Mouse (Mus musculus) hindbrain, embryonic 15.5 days (tissue): ENCODE results near the gene Tmod4. TPM values are rescaled to one million over a fixed set of nuclear protein-coding genes. Genes with fewer than 3 reads are reported as not detected.
"Not testable (repeated sequence)": the region's sequence is repeated elsewhere in the genome, so short reads cannot be mapped to it uniquely, and the experiment has no call there.

Experiments
- ATAC-seq: fragments of 200-750 bp; cut with Nextera tagmentation; 2 replicates; pipeline ENCODE4 v1.8.0; 2017; ENCODE audit warnings: low read depth, moderate number of reproducible peaks, moderate TSS enrichment; ENCODE audit not compliant: low FRiP score
- H3K27ac ChIP-seq: fragments of 300-500 bp; sonication (generic); replicated peaks from 2 replicates; pipeline ENCODE4 v1.5.1; 2015; ENCODE audit warnings: mild to moderate bottlenecking, inconsistent platforms
- H3K27me3 ChIP-seq: fragments of 300-500 bp; sonication (generic); 2 replicates; pipeline ENCODE4 v1.6.1; 2015; ENCODE audit warnings: control low read depth, inconsistent platforms
- H3K36me3 ChIP-seq: fragments of 300-500 bp; sonication (generic); 2 replicates; pipeline ENCODE4 v1.6.1; 2015; ENCODE audit warnings: control low read depth, inconsistent platforms
- H3K4me1 ChIP-seq: fragments of 300-500 bp; sonication (generic); replicated peaks from 2 replicates; pipeline ENCODE4 v1.6.1; 2015; ENCODE audit warnings: control low read depth, inconsistent platforms
- H3K4me2 ChIP-seq: fragments of 300-500 bp; sonication (generic); 2 replicates; pipeline ENCODE4 v1.6.1; 2015; ENCODE audit warnings: moderate library complexity, mild to moderate bottlenecking, inconsistent platforms
- H3K4me3 ChIP-seq: fragments of 300-500 bp; sonication (generic); 2 replicates; pipeline ENCODE4 v1.5.1; 2015; ENCODE audit warnings: mild to moderate bottlenecking, inconsistent platforms
- H3K9ac ChIP-seq: fragments of 300-500 bp; sonication (generic); 2 replicates; pipeline ENCODE4 v1.6.1; 2015; ENCODE audit warnings: inconsistent platforms
- H3K9me3 ChIP-seq: fragments of 300-500 bp; sonication (generic); 2 replicates; pipeline ENCODE4 v1.6.1; 2016; ENCODE audit warnings: control low read depth, inconsistent platforms
- WGBS: fragments of 180-500 bp; shearing (Covaris S2); methylation state at CpG from one replicate; pipeline ENCODE4 v1.1.7; 2015; 5-methylcytosine and 5-hydroxymethylcytosine counted together
- polyA plus RNA-seq: library from polyadenylated mRNA; unstranded; fragments of >200 nt; fragmentation: Nextera tagmentation; extraction: Ambion mirVana; gene quantifications from 2 replicates; pipeline ENCODE4 v1.2.1, GENCODE M21; 2015

The Tmod4 gene
- 1.7 and 1.8 TPM in 2 replicates for polyA plus RNA-seq

- Histone ChIP-seq H3K9ac (no peak within 1 kb of the TSS), H3K4me3 (no peak within 1 kb of the TSS), H3K36me3 (peaks cover 36% of the 10 kb centered on the region), H3K9me3 (no peaks in the 10 kb centered on the region), H3K27ac (0 out of 2 replicates have a peak within 1 kb of the TSS, but pooled peaks have one; percentile 10), H3K4me2 (no peak within 1 kb of the TSS), H3K27me3 (no peaks in the 10 kb centered on the region), H3K4me1 (peaks cover 10% of the 10 kb centered on the region; the same call in 1 of the 2 replicates)
- ATAC-seq = no peak
- 61% methylated on average over 6 of the region's 6 CpGs for WGBS
Observed at GRCm38 (mm10) chr3:95124246-95124645, at the start of gene Tmod4. Tmod4 (plus strand) TSS chr3:95124476.

GRCm38 (mm10) chr3:95088071-95088470 is 36.2 kb upstream of the Tmod4 start:
- H3K4me3 ChIP-seq = no peak overlapping the region
- H3K4me2 ChIP-seq = no peak overlapping the region
- no peak overlapping the region for H3K27ac ChIP-seq
- H3K27me3 ChIP-seq = no peaks in the 10 kb centered on the region
- 91% methylated on average over 1 of the region's 1 CpGs for WGBS
- no peaks in the 10 kb centered on the region for H3K9me3 ChIP-seq
- H3K36me3 ChIP-seq = 0 out of 2 replicates have a peak, but pooled peaks cover 4% of the 10 kb centered on the region
- H3K9ac ChIP-seq = no peak overlapping the region
- H3K4me1 ChIP-seq = no peaks in the 10 kb centered on the region
- no peak for ATAC-seq

- no peak overlapping the region for H3K4me3 ChIP-seq
- H3K36me3 ChIP-seq = peaks cover 6% of the 10 kb centered on the region
- WGBS = 49% methylated on average over 2 of the region's 2 CpGs
- H3K27ac ChIP-seq = no peak overlapping the region
- H3K4me1 ChIP-seq = peaks cover 26% of the 10 kb centered on the region
- no peaks in the 10 kb centered on the region for H3K9me3 ChIP-seq
- no peak overlapping the region for H3K4me2 ChIP-seq
- ATAC-seq = no peak
- H3K9ac ChIP-seq = no peak overlapping the region
- no peaks in the 10 kb centered on the region for H3K27me3 ChIP-seq
Observed at GRCm38 (mm10) chr3:95100854-95101253, 23.4 kb upstream of the Tmod4 start.

DNA sequence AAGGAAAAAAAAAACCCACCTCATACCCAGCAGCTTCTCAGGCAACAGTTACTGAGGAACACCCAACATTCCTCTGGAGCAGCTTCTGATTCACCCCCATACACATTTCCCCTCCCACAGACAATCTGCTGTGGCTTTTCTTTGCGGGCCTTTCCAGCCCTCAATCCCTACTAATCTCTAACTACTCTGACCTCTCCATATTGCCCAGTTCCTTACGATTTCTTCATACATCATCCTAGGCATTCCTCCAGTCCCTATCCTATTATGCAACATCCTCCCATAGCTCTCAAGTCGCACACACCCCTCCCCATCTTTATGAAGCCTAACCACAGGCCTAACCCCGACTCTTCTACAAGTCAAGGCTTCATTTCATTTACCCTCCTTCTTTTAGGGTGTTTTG is 19.2 kb upstream of the Tmod4 start:
- Histone ChIP-seq H3K27me3 (no peaks in the 10 kb centered on the region), H3K9ac (peak overlapping the region; percentile 93; the same call in 1 of the 2 replicates)

DNA sequence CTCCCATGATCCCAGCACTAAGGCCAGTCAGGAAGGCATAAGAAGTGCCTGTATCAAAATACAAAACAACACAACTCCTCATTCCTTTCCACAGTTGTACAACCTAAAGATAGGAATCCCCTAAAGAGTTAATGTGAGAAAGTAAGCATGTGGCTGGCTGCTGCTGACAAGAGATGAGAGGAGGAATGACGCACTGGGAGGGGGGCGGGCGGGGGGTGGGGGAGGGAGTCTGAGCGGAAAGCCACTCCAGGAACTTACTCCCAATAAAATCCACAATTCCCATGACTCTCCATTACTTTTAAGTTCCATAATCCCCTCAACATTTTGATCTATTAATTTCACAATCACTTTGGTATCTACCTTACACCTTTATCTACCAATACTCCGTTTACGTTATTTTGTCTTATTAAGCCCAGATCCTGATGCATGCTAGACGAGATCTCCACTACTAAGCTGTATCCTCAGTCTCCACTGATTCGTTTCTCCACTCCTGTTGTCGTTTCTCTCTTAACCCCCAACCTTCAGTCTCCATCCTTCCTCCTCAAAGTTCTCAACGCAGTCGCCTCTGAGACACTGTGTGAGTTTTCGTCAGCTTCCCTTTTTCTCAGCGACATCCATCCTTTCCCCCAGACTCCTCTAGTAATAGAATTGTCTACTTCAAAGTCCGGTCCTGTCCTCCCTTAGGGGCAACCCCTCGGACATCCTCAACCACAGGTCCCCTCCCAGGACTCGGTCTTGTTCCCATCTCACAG is 18.5 kb upstream of the Tmod4 start:
- Histone ChIP-seq H3K4me2 (peak overlapping the region; percentile 78), H3K4me3 (peak overlapping the region; percentile 92), H3K27me3 (no peaks in the 10 kb centered on the region), H3K9ac (peak overlapping the region; percentile 93), H3K36me3 (no peaks in the 10 kb centered on the region), H3K4me1 (peaks cover 26% of the 10 kb centered on the region), H3K9me3 (no peaks in the 10 kb centered on the region), H3K27ac (peak overlapping the region; percentile 88)
- 1% methylated on average over 16 of the region's 16 CpGs for WGBS
- no peak for ATAC-seq

More for the DNA sequence above, 19.2 kb upstream of the Tmod4 start:
- WGBS = 72% methylated on average over 4 of the region's 4 CpGs
- Histone ChIP-seq H3K9me3 (no peaks in the 10 kb centered on the region), H3K4me2 (peak overlapping the region; percentile 78), H3K27ac (no peak overlapping the region), H3K36me3 (no peaks in the 10 kb centered on the region), H3K4me1 (peaks cover 26% of the 10 kb centered on the region), H3K4me3 (peak overlapping the region; percentile 92)
- no peak for ATAC-seq

- H3K9ac ChIP-seq = peak within 1 kb of the TSS; percentile 93
- no peaks in the 10 kb centered on the region for H3K36me3 ChIP-seq
- H3K9me3 ChIP-seq = no peaks in the 10 kb centered on the region
- H3K4me2 ChIP-seq = peak within 1 kb of the TSS; percentile 78
- WGBS = under 1% methylated on average over 51 of the region's 51 CpGs
- peak; percentile 93 for ATAC-seq
- H3K4me1 ChIP-seq = peaks cover 22% of the 10 kb centered on the region
- H3K27ac ChIP-seq = peak within 1 kb of the TSS; percentile 88
- H3K27me3 ChIP-seq = no peaks in the 10 kb centered on the region
- peak within 1 kb of the TSS; percentile 92 for H3K4me3 ChIP-seq
Observed at GRCm38 (mm10) chr3:95106338-95107117, 17.7 kb upstream of the Tmod4 start, which contains the start of gene Pip5k1a. Pip5k1a (minus strand) TSS chr3:95106930.

GRCm38 (mm10) chr3:95107308-95107707 is 17.0 kb upstream of the Tmod4 start:
- H3K36me3 ChIP-seq, H3K27me3 ChIP-seq, ATAC-seq, H3K9me3 ChIP-seq: not testable (repeated sequence)
- Histone ChIP-seq H3K4me1 (peaks cover 20% of the 10 kb centered on the region), H3K27ac (peak overlapping the region; percentile 67; the same call in 1 of the 2 replicates), H3K9ac (0 out of 2 replicates have a peak overlapping the region, but pooled peaks have one; percentile 21), H3K4me3 (peak overlapping the region; percentile 92), H3K4me2 (peak overlapping the region; percentile 60)

- peaks cover 23% of the 10 kb centered on the region for H3K4me1 ChIP-seq
- H3K9ac ChIP-seq = no peak overlapping the region
- no peak overlapping the region for H3K4me3 ChIP-seq
- ATAC-seq = no peak
- no peaks in the 10 kb centered on the region for H3K36me3 ChIP-seq
- no peak overlapping the region for H3K4me2 ChIP-seq
- no peaks in the 10 kb centered on the region for H3K27me3 ChIP-seq
- H3K27ac ChIP-seq = no peak overlapping the region
- H3K9me3 ChIP-seq = no peaks in the 10 kb centered on the region
- WGBS = 73% methylated on average over 2 of the region's 2 CpGs
Observed at GRCm38 (mm10) chr3:95107898-95108297, 16.4 kb upstream of the Tmod4 start.

DNA sequence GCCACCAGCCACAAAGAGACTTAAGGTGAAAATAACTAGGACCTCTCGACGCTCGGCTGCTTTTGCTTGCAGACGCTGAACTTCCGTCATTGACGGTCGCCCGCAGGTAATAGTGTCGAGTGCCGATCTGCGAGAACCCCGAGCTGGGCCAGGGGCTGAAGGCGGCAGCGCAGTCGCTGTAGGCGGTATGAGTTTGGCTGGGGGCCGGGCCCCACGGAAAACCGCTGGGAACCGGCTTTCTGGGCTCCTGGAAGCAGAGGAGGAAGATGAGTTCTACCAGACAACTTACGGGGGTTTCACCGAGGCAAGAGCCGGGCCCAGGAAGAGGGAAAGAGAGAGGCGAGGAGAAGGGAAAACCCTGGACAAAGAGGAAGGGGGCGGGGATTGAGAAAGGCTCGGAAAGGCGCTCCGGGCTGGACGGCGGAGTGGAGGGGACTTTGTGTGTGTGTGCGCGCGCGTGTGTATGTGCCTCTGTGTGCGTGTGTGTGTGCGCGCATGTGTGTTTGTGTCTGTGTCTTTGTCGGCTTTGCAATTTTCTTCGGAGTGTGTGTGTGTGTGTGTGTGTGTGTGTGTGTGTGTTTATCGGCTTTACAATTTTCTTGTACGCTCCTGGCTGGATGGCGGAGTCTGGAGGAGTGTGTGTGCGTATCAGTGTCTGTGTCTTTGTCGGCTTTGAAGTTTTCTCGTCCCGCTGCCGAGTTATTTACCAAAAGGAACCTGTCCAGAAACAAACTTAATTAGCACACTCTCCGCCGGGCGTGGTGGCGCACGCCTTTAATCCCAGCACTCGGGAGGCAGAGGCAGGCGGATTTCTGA is 13.2 kb upstream of the Tmod4 start, which contains the start of gene Vps72:
Gene Vps72 (plus strand): TSS at position 112 of the 816 bp plus-strand sequence.
- Histone ChIP-seq H3K36me3 (peaks cover 14% of the 10 kb centered on the region), H3K9ac (peak within 1 kb of the TSS; percentile 74), H3K27me3 (no peaks in the 10 kb centered on the region), H3K9me3 (no peaks in the 10 kb centered on the region), H3K4me3 (peak within 1 kb of the TSS; percentile 92), H3K4me2 (peak within 1 kb of the TSS; percentile 54), H3K4me1 (peaks cover 15% of the 10 kb centered on the region), H3K27ac (peak within 1 kb of the TSS; percentile 96)
- WGBS = under 1% methylated on average over 54 of the region's 54 CpGs
- ATAC-seq = peak; percentile 76

DNA sequence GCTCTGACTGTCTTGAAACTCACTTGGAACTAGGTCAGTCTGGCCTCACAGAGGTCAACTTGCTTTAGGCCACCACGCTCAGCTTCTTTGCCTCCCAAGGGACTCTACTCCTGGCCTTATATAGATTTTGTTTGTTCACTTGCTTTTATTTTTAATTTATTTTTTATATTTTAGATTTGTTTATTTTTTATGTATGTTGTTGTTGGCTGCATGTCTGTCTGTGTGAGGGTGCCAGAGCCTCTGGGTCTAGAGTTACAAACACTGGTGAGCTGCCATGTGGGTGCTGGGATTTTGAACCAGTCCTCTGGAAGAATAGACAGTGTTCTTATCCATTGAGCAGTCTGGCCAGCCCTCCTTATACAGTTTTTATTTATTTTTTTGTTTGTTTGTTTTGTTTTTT is 11.5 kb upstream of the Tmod4 start:
- 72% methylated on average over 1 of the region's 1 CpGs for WGBS
- Histone ChIP-seq H3K9ac (0 out of 2 replicates have a peak overlapping the region, but pooled peaks have one; percentile 36), H3K4me1 (peaks cover 15% of the 10 kb centered on the region), H3K4me2 (peak overlapping the region; percentile 54; the same call in 1 of the 2 replicates), H3K27me3 (no peaks in the 10 kb centered on the region), H3K36me3 (peaks cover 19% of the 10 kb centered on the region), H3K4me3 (no peak overlapping the region; the same call in 1 of the 2 replicates), H3K9me3 (no peaks in the 10 kb centered on the region), H3K27ac (no peak overlapping the region)
- ATAC-seq = no peak

DNA sequence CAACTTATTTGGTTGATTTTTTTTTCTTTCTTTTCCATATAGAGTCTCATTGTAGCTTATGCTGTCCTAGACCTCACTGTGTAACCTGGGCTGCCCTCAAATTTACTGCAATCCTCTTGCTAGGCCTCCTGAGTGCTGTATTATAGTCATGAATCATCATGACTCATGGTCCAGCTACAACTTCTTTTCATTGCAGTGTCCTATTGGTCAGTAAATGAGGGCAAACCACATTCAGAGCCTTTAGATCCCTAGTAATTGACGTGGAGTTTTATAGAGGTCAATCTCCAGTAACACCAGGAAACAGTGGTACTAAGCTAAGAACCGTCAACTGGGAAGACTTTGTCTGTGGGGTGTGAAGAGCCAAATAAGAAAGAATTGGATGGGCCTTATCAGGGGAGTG is 6.5 kb upstream of the Tmod4 start:
- Histone ChIP-seq H3K4me1 (peaks cover 4% of the 10 kb centered on the region; the same call in 1 of the 2 replicates), H3K9me3 (no peaks in the 10 kb centered on the region), H3K27ac (no peak overlapping the region), H3K9ac (no peak overlapping the region), H3K27me3 (no peaks in the 10 kb centered on the region), H3K4me2 (no peak overlapping the region), H3K4me3 (no peak overlapping the region), H3K36me3 (peaks cover 62% of the 10 kb centered on the region)
- ATAC-seq = no peak
- 93% methylated on average over 2 of the region's 2 CpGs for WGBS
